Mouse (Mus musculus) embryo, embryonic 11.5 days (tissue): ENCODE results near the gene Asf1b.

Experiments
- DNase-seq: peaks from one replicate; pipeline ENCODE4 v3.0.0-alpha.2; 2012; ENCODE audit warnings: low read depth, low spot score

Gene Asf1b

GRCm38 (mm10) chr8:84019738-84020137 is 64.4 kb downstream of the Asf1b start:
- no peak for DNase-seq
